Mouse (Mus musculus) lung, embryonic 16.5 days (tissue): ENCODE measurements around the gene Lhfpl2. TPM values are rescaled to one million over a fixed set of nuclear protein-coding genes. Genes with fewer than 3 reads are reported as not detected.
A peak's percentile ranks its signal among the peaks of the same experiment; 100 is the strongest.

Experiments used
- ATAC-seq: fragments of 200-750 bp; cut with Nextera tagmentation; 2 replicates; pipeline ENCODE4 v1.8.0; 2017; ENCODE audit warnings: low read depth, mild to moderate bottlenecking, moderate library complexity
- H3K27ac ChIP-seq: fragments of 300-500 bp; sonication (generic); 2 replicates; pipeline ENCODE4 v1.5.1; 2014; ENCODE audit warnings: mild to moderate bottlenecking, control low read depth, low read length
- H3K27me3 ChIP-seq: fragments of 300-500 bp; sonication (generic); 2 replicates; pipeline ENCODE4 v1.6.1; 2014; ENCODE audit warnings: low read depth, low read length, mixed read lengths; ENCODE audit not compliant: control insufficient read depth, insufficient read depth
- H3K36me3 ChIP-seq: fragments of 300-500 bp; sonication (generic); 2 replicates; pipeline ENCODE4 v1.6.1; 2014; ENCODE audit warnings: low read length; ENCODE audit not compliant: control insufficient read depth, insufficient read depth
- H3K4me1 ChIP-seq: fragments of 300-500 bp; sonication (generic); replicated peaks from 2 replicates; pipeline ENCODE4 v1.6.1; 2014; ENCODE audit warnings: low read length, mixed read lengths; ENCODE audit not compliant: control insufficient read depth, insufficient read depth
- H3K4me2 ChIP-seq: fragments of 300-500 bp; sonication (generic); 2 replicates; pipeline ENCODE4 v1.6.1; 2014; ENCODE audit warnings: low read depth, low read length, control low read depth
- H3K4me3 ChIP-seq: fragments of 300-500 bp; sonication (generic); 2 replicates; pipeline ENCODE4 v1.5.1; 2014; ENCODE audit warnings: mild to moderate bottlenecking, low read length, control low read depth
- H3K9ac ChIP-seq: fragments of 300-500 bp; sonication (generic); 2 replicates; pipeline ENCODE4 v1.6.1; 2014; ENCODE audit warnings: low read length, control low read depth
- H3K9me3 ChIP-seq: fragments of 300-500 bp; sonication (generic); 2 replicates; pipeline ENCODE4 v1.6.1; 2016; ENCODE audit warnings: low read length; ENCODE audit not compliant: control insufficient read depth
- WGBS: fragments of 180-500 bp; shearing (Covaris S2); extraction: QIAGEN DNeasy Blood & Tissue Kit; methylation state at CpG from one replicate; pipeline ENCODE4 v1.1.7; 2014; 5-methylcytosine and 5-hydroxymethylcytosine counted together
- polyA plus RNA-seq: library from polyadenylated mRNA; unstranded; fragments of >200 nt; fragmentation: Nextera tagmentation; extraction: Ambion mirVana; gene quantifications from 2 replicates; pipeline ENCODE4 v1.2.1, GENCODE M21; 2015

Lhfpl2 gene
- polyA plus RNA-seq, 1 experiment from 2014 or later: 54.1 TPM

DNA sequence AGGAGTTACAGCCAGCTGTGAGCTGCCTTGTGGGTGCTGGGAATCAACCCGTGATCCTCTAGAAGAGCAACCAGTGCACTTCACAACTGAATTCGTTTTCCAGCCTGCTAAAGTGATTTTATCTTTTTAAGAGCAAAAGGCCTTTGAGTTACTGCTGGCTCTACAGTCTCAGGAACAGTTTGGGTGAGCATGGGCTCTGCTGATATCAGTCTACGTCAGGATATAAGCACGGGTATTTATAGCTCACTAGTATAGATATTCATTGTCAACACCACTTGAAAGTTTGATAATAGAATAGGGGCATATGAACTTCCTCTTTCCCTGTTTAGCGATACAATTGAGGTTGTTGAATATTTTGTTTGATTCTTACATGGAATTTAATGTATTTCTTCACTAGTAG is 61.7 kb downstream of the Lhfpl2 start:
- Histone ChIP-seq H3K9me3 (peaks cover 2% of the 10 kb centered on the region; the same call in 1 of the 2 replicates), H3K27me3 (no peaks in the 10 kb centered on the region), H3K36me3 (peaks cover 11% of the 10 kb centered on the region), H3K4me2 (no peak overlapping the region), H3K4me3 (no peak overlapping the region), H3K9ac (no peak overlapping the region), H3K4me1 (peaks cover 18% of the 10 kb centered on the region), H3K27ac (no peak overlapping the region)
- WGBS: 74% methylated on average over 5 of the region's 5 CpGs
- no peak for ATAC-seq

DNA sequence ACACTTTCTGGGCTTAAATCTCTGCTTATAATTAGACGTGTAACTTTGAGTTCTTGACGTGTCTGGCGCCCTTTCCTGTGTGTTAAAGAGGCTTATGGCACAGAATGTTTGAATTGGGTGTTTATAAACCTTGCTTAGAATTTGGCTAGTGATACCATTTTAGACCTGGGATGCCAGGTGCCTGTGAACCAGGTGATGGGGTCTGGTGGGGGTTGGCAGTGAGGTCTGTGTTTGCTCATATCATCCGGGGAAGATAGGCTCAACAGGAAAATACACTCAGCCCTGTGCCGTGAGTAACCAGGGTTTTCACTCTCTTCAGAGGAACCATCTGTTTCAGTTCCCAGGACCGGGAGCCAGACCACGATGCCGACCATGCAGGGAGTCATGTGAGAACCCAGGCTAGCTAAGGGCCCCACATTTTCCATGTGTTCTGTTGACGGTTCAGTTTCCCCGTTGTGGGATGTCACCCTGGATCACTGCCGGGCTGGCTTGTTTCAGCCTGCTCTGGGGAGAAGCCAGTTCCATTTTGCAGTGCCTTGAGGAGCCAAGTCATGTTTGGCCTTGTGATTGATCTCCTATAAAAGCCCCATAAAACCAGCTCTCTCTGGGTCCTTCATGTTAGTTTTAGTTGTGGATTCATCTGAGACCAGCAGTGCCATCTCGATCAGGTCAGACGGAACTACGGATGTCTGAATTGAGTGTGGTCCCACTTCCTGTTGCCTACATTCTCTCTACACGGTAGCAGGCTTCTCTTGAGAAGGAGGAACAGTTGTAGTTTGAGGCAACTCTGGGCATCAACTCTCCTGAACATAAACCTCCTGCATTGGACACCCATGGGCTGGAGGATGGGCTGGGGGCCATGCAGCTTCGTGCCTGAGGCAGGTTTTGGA is 65.4 kb downstream of the Lhfpl2 start:
- Histone ChIP-seq H3K9me3 (no peaks in the 10 kb centered on the region), H3K4me2 (no peak overlapping the region), H3K27me3 (no peaks in the 10 kb centered on the region), H3K9ac (no peak overlapping the region), H3K27ac (no peak overlapping the region), H3K36me3 (peaks cover 6% of the 10 kb centered on the region), H3K4me3 (no peak overlapping the region), H3K4me1 (0 out of 2 replicates have a peak, but pooled peaks cover 3% of the 10 kb centered on the region)
- 81% methylated on average over 16 of the region's 16 CpGs for WGBS
- no peak for ATAC-seq

DNA sequence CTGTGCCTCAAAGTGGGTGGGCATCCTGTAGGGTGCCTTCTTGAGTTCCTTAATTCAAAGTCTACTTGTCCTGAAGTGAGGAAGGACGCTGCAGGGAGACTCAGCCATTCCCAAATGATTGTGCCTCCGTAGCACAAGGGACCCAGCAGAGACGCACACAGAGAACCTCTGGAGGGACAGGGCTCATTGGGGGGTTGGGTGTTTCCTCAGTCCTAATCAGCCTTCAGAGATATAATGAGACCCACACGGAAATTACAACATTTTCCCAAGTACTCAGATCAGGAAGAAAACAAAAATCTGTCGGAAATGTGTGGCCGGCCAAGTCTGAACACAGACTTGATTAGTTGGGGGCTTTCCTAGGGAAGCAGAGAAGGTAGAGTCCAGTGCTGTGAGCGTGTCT is 72.8 kb downstream of the Lhfpl2 start:
- Histone ChIP-seq H3K36me3 (0 out of 2 replicates have a peak, but pooled peaks cover 2% of the 10 kb centered on the region), H3K9ac (no peak overlapping the region), H3K27me3 (no peaks in the 10 kb centered on the region), H3K4me3 (no peak overlapping the region), H3K9me3 (no peaks in the 10 kb centered on the region), H3K27ac (0 out of 2 replicates have a peak overlapping the region, but pooled peaks have one; percentile 17), H3K4me2 (no peak overlapping the region), H3K4me1 (peaks cover 30% of the 10 kb centered on the region)
- WGBS: 53% methylated on average over 7 of the region's 7 CpGs
- ATAC-seq: no peak

DNA sequence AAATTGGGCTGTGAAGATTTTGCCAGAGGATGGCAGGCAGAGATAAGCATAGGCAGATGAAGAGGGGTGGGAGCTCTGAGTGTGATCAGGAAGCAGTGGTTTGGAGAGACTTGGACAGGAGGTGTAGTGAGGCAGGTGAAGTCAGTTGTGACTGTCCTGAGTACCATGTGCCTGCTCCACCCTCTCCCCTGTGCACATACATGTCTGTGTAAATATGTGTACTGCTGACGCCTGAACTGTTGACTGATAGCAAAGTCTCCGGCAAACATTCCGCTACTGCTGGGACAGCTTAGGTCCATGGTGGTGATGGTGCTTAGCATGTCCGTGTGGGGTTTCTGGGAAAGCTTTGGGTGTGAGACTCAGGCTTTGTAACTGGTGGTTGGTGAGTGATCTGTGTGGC is 73.5 kb downstream of the Lhfpl2 start:
- no peak overlapping the region for H3K27ac ChIP-seq
- H3K4me2 ChIP-seq: no peak overlapping the region

DNA sequence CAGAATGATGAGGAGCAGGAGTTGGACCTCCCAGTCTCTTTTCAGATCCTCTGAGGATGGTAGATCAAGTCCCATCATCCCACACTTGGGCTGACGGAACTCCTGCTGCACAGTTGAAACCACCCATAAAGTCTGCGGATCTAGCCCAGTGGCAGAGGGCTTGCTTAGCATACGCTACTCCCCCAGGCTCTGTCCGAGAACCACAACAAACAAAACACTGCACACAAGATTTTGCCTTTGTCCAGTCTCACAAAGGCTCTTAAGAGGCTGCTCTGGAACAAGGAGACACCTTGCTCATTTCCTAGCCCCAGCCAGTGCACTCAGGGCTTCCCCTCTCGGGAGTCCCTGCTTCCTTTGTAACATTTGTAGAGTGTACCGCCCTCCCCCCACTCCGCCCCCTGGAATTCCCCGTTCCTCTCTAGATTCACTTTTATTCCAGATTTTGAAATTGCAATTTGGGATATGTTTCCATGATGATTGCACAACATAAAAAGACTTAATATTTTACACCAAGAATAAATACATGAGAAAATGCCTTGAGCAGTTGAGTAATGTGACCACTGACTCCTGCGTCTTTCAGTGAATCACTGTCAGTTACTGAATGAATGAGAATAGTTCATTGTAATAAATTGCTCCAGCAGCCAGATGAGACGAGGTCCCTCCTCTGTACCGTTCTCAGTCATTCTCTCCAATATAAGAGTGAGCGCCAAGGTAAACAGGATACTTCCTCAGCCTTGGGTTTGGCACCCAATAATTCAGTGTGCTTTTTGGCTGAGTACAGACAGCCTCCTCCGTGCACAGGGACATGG is 74.8 kb downstream of the Lhfpl2 start:
- Histone ChIP-seq H3K36me3 (0 out of 2 replicates have a peak, but pooled peaks cover 2% of the 10 kb centered on the region), H3K4me3 (no peak overlapping the region), H3K4me1 (peaks cover 43% of the 10 kb centered on the region), H3K27ac (peak overlapping the region; percentile 69), H3K9ac (peak overlapping the region; percentile 8; the same call in 1 of the 2 replicates), H3K9me3 (no peaks in the 10 kb centered on the region), H3K27me3 (no peaks in the 10 kb centered on the region), H3K4me2 (no peak overlapping the region)
- WGBS: 38% methylated on average over 13 of the region's 13 CpGs
- no peak for ATAC-seq

More for the DNA sequence above, 73.5 kb downstream of the Lhfpl2 start:
- H3K9me3 ChIP-seq: no peaks in the 10 kb centered on the region
- H3K4me3 ChIP-seq: no peak overlapping the region
- H3K4me1 ChIP-seq: peaks cover 37% of the 10 kb centered on the region
- H3K9ac ChIP-seq: no peak overlapping the region
- no peaks in the 10 kb centered on the region for H3K27me3 ChIP-seq
- 0 out of 2 replicates have a peak, but pooled peaks cover 2% of the 10 kb centered on the region for H3K36me3 ChIP-seq
- 74% methylated on average over 4 of the region's 4 CpGs for WGBS
- no peak for ATAC-seq

DNA sequence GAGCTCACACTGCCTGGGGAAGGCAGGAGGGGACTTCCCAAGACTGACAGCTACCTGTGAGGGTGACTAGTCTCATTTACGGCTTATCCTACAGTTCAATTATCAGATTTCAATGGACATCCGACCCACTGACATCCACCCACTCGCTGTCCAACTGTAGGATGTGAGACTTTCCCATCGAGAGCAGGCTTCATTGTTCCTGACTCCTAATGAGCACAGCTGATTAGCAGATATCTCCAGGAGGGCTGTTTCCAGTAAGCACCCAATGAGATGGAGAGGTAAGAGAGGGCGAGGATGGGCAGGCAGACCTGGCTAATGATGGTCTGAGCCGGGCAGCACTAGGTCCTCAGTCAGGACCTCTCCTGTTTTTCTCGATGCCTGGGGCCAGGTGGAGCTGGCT is 77.0 kb downstream of the Lhfpl2 start:
- Histone ChIP-seq H3K9me3 (no peaks in the 10 kb centered on the region), H3K36me3 (0 out of 2 replicates have a peak, but pooled peaks cover 2% of the 10 kb centered on the region), H3K27me3 (no peaks in the 10 kb centered on the region), H3K27ac (peak overlapping the region; percentile 76), H3K4me2 (no peak overlapping the region), H3K4me1 (peaks cover 52% of the 10 kb centered on the region), H3K4me3 (no peak overlapping the region), H3K9ac (no peak overlapping the region)
- ATAC-seq: no peak
- WGBS: 49% methylated on average over 7 of the region's 7 CpGs

DNA sequence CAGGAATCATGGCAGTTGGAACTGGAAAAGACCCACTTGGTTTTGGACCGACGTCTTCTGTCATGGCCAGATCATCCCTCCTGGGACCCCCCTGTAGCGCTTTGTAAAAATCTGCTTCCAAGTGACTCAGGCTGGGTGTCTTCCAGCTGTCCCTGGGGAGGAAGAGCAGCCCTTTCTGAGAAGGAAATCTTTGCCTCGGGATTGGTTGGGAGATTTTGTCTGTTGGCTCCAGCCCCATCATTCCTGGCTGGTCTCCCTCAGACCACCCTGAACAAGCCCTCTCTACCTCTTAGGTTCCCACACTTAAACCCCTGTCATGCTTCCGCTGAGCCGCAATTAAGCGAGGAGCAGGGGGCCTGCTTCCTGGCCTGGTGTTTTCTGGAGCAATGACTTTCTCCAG is 77.6 kb downstream of the Lhfpl2 start:
- 38% methylated on average over 7 of the region's 7 CpGs for WGBS
- peak overlapping the region; percentile 76 for H3K27ac ChIP-seq
- H3K4me2 ChIP-seq: no peak overlapping the region
- H3K9me3 ChIP-seq: no peaks in the 10 kb centered on the region
- 0 out of 2 replicates have a peak, but pooled peaks cover 2% of the 10 kb centered on the region for H3K36me3 ChIP-seq
- H3K27me3 ChIP-seq: no peaks in the 10 kb centered on the region
- H3K4me1 ChIP-seq: peaks cover 56% of the 10 kb centered on the region
- peak; percentile 89 for ATAC-seq
- no peak overlapping the region for H3K4me3 ChIP-seq
- no peak overlapping the region for H3K9ac ChIP-seq

DNA sequence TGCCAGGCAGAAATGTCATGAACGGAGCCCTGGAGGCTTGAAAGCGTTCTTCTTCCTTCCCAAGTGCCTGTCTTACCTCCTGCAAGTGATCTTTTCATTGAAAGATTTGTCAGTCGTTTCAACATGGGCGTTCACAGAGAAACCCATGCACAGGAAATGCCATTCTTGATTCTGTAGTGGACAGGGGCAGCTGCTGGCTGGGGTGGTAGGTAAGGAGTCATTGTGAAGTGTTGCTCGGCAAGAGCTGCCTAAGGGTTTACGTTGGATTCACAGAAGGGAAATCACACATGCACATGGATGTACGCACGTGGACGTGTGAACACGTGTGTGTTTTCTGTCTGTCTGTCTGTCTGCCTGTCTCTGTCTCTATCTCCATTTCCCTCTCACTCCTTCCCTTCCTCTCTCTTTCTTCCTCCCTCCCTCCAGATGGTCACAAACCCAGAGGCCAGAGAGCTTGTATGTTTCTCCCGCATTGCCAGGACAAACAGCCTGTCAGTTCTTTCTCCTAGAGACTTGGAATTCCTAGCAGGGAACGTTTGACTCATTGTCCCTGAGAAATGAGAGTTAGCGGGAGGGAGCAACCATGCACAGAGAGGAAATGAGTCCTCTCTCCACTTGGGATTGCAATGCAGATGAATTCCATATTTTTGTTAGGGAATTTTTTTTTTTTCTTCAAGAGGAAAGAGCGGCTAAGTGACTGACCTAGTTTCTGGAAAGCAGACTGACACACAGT is 82.3 kb downstream of the Lhfpl2 start:
- H3K4me1 ChIP-seq: peaks cover 71% of the 10 kb centered on the region
- H3K36me3 ChIP-seq: no peaks in the 10 kb centered on the region
- H3K9me3 ChIP-seq: no peaks in the 10 kb centered on the region
- no peak for ATAC-seq
- H3K27me3 ChIP-seq: no peaks in the 10 kb centered on the region
- H3K27ac ChIP-seq: peak overlapping the region; percentile 80
- H3K4me2 ChIP-seq: no peak overlapping the region
- 32% methylated on average over 14 of the region's 14 CpGs for WGBS
- peak overlapping the region; percentile 44; the same call in 1 of the 2 replicates for H3K9ac ChIP-seq
- H3K4me3 ChIP-seq: no peak overlapping the region
